In genomic region chr17:29220631-29221030, GRCm38 (mm10) we compare ENCODE assay signal across 25 mouse cellular contexts. TPM values are rescaled to one million over a fixed set of nuclear protein-coding genes. Genes with fewer than 3 reads are reported as not detected.
DNase-seq lines count a peak whose midpoint lies in the region; ATAC-seq and TF ChIP-seq lines count a peak whose summit lies in the region.
"Had no signal": no experiment of that assay in that cellular context is flagged by ENCODE, and none has a peak within 500 bp of the region (broad histone marks: within the 10 kb centered on the region; RNA-seq: fewer than 3 reads in every experiment).

No protein-coding gene starts in this region.

- no peak overlapping the region for H3K4me2 ChIP-seq in midbrain, embryonic 15.5 days
- H3K4me2 ChIP-seq: embryonic facial prominence, embryonic 15.5 days; heart, embryonic 13.5 days; kidney, embryonic 15.5 days had no signal

- WGBS in midbrain, embryonic 10.5 days = 68% methylated on average over 14 of the region's 14 CpGs
- whole genome bisulfite sequencing in midbrain, embryonic 15.5 days = 51% methylated on average over 14 of the region's 14 CpGs
- 67% methylated on average over 14 of the region's 14 CpGs for WGBS in limb, embryonic 10.5 days

- H3K4me1 ChIP-seq in midbrain, embryonic 10.5 days = peaks cover 31% of the 10 kb centered on the region
- peaks cover 8% of the 10 kb centered on the region for H3K4me1 ChIP-seq in midbrain, embryonic 15.5 days
- H3K4me1 ChIP-seq in limb, embryonic 10.5 days = peaks cover 39% of the 10 kb centered on the region
- H3K4me1 ChIP-seq: heart, embryonic 13.5 days had no signal

- peak overlapping the region; percentile 43 for H3K27ac ChIP-seq in midbrain, embryonic 10.5 days (replicated peaks)
- H3K27ac ChIP-seq in midbrain, embryonic 15.5 days = no peak overlapping the region
- peak overlapping the region; percentile 50; the same call in 1 of the 2 replicates for H3K27ac ChIP-seq in limb, embryonic 10.5 days
- H3K27ac ChIP-seq: embryonic facial prominence, embryonic 15.5 days; heart, embryonic 13.5 days; kidney, embryonic 15.5 days had no signal

- no peak overlapping the region for H3K9ac ChIP-seq in midbrain, embryonic 15.5 days
- H3K9ac ChIP-seq: embryonic facial prominence, embryonic 15.5 days; heart, embryonic 13.5 days; kidney, embryonic 15.5 days had no signal

- no peak for DNase-seq in midbrain, embryonic 10.5 days (ENCODE audit: low spot score)
- DNase-seq in brain, embryonic 14.5 days (ENCODE audit: low read depth) = peak; percentile 67
- no peak for DNase-seq in limb, embryonic 10.5 days (ENCODE audit: low spot score)
- DNase-seq in retina, postnatal 1 day = peak; percentile 70
- no peak for DNase-seq in left cerebral cortex, adult 9 months (ENCODE audit: low spot score in 2 of 2)
- no peak for DNase-seq in layer of hippocampus, postnatal 36 days
- DNase-seq: adrenal gland, postnatal 14 days; B cell, adult 2 months; cerebellum, adult 9-10 months; gastrocnemius, postnatal 25 days; heart, adult 18-20 months; heart, postnatal 14 days; kidney, adult 11 months; kidney, postnatal 36 days; liver; lung, postnatal 4 days; right cerebral cortex, postnatal 25 days; thymus, postnatal 14 days had no signal

- H3K27me3 ChIP-seq in midbrain, embryonic 10.5 days (ENCODE audit: low read depth, poor library complexity, severe bottlenecking) = peaks cover 6% of the 10 kb centered on the region; the same call in 1 of the 2 replicates
- no peaks in the 10 kb centered on the region for H3K27me3 ChIP-seq in midbrain, embryonic 15.5 days (replicated peaks)
- 0 out of 2 replicates have a peak, but pooled peaks cover 6% of the 10 kb centered on the region for H3K27me3 ChIP-seq in limb, embryonic 10.5 days (ENCODE audit: low read depth, poor library complexity, severe bottlenecking)
- H3K27me3 ChIP-seq: kidney, embryonic 15.5 days had no signal

- no peaks in the 10 kb centered on the region for H3K9me3 ChIP-seq in midbrain, embryonic 10.5 days (replicated peaks)
- H3K9me3 ChIP-seq in midbrain, embryonic 15.5 days = no peaks in the 10 kb centered on the region
- H3K9me3 ChIP-seq in limb, embryonic 10.5 days (replicated peaks) = no peaks in the 10 kb centered on the region
- H3K9me3 ChIP-seq: embryonic facial prominence, embryonic 15.5 days; heart, embryonic 13.5 days; kidney, embryonic 15.5 days had no signal

- peaks cover 3% of the 10 kb centered on the region; the same call in 1 of the 2 replicates for H3K36me3 ChIP-seq in midbrain, embryonic 10.5 days
- H3K36me3 ChIP-seq in midbrain, embryonic 15.5 days (replicated peaks) = no peaks in the 10 kb centered on the region
- H3K36me3 ChIP-seq in limb, embryonic 10.5 days = no peaks in the 10 kb centered on the region
- H3K36me3 ChIP-seq: embryonic facial prominence, embryonic 15.5 days; heart, embryonic 13.5 days; kidney, embryonic 15.5 days had no signal

- TF ChIP-seq CTCF in brain, embryonic 14.5 days (IDR thresholded peaks at IDR 0.05; ENCODE audit: borderline replicate concordance, extremely low read depth, insufficient read depth, insufficient read length) = no peak

- ATAC-seq in midbrain, embryonic 15.5 days (replicated peaks) = no peak
- ATAC-seq: activated CD4-positive, CD25-positive, alpha-beta regulatory T cell, adult 4 months; forebrain, embryonic 16.5 days had no signal

- TF ChIP-seq POLR2A in brain, embryonic 14.5 days (IDR thresholded peaks at IDR 0.05; ENCODE audit: borderline replicate concordance, extremely low read depth, insufficient read depth, insufficient read length, poor library complexity, severe bottlenecking) = no peak

- H3K4me3 ChIP-seq in midbrain, embryonic 10.5 days = no peak overlapping the region
- no peak overlapping the region for H3K4me3 ChIP-seq in midbrain, embryonic 15.5 days
- H3K4me3 ChIP-seq in limb, embryonic 10.5 days = no peak overlapping the region
- H3K4me3 ChIP-seq: embryonic facial prominence, embryonic 15.5 days; heart, embryonic 13.5 days; kidney, embryonic 15.5 days; myocyte had no signal

RNA-seq across cellular contexts. Expression of gene Cpne5, which starts 17.3 kb away (rescaled TPM):
- polyA plus RNA-seq in midbrain, embryonic 10.5 days (2016; fragmentation: Nextera tagmentation; extraction: Ambion mirVana) = 10.7 and 14.8 TPM in 2 replicates
- polyA plus RNA-seq in midbrain, embryonic 15.5 days (2015; fragmentation: Nextera tagmentation; extraction: Ambion mirVana) = 38.3 and 41.3 TPM in 2 replicates
- 29.4 and 37.8 TPM in 2 replicates for polyA plus RNA-seq in brain, embryonic 14.5 days (2012; rRNA removed)
- polyA plus RNA-seq in limb, embryonic 10.5 days (2016; fragmentation: Nextera tagmentation; extraction: Ambion mirVana) = 2.0 and 3.2 TPM in 2 replicates
- total RNA-seq in layer of hippocampus, postnatal 36 days (2021) = 10 to 100 TPM; 30.4 to 31.7 TPM

RNA-seq across cellular contexts. Expression of gene Ppil1, which starts 43.4 kb away (rescaled TPM):
- polyA plus RNA-seq in midbrain, embryonic 10.5 days (2016; fragmentation: Nextera tagmentation; extraction: Ambion mirVana) = 205 and 232 TPM in 2 replicates
- 113 and 119 TPM in 2 replicates for polyA plus RNA-seq in midbrain, embryonic 15.5 days (2015; fragmentation: Nextera tagmentation; extraction: Ambion mirVana)
- 66.6 and 73.3 TPM in 2 replicates for polyA plus RNA-seq in brain, embryonic 14.5 days (2012; rRNA removed)
- polyA plus RNA-seq in limb, embryonic 10.5 days (2016; fragmentation: Nextera tagmentation; extraction: Ambion mirVana) = 239 and 250 TPM in 2 replicates
- total RNA-seq in layer of hippocampus, postnatal 36 days (2021) = 10 to 100 TPM; 17.6 to 17.9 TPM

RNA-seq across cellular contexts. Expression of gene BC004004, which starts 48.0 kb away (rescaled TPM):
- 62.8 and 67.9 TPM in 2 replicates for polyA plus RNA-seq in midbrain, embryonic 10.5 days (2016; fragmentation: Nextera tagmentation; extraction: Ambion mirVana)
- polyA plus RNA-seq in midbrain, embryonic 15.5 days (2015; fragmentation: Nextera tagmentation; extraction: Ambion mirVana) = 112 and 114 TPM in 2 replicates
- 80.8 and 84.9 TPM in 2 replicates for polyA plus RNA-seq in brain, embryonic 14.5 days (2012; rRNA removed)
- 47.9 and 52.9 TPM in 2 replicates for polyA plus RNA-seq in limb, embryonic 10.5 days (2016; fragmentation: Nextera tagmentation; extraction: Ambion mirVana)
- total RNA-seq in layer of hippocampus, postnatal 36 days (2021) = 10 to 100 TPM; 77.6 to 80.4 TPM

Comparison
In these comparisons a context has a peak if more than half of its experiments do, and no peak if none do; other contexts are left out.
1. DNase-seq: peak in brain, embryonic 14.5 days (single experiment) and retina, postnatal 1 day (single experiment); none in midbrain, embryonic 10.5 days (single experiment), limb, embryonic 10.5 days (single experiment), left cerebral cortex, adult 9 months (0 of 2) and layer of hippocampus, postnatal 36 days (0 of 2).